Mouse (Mus musculus): ENCODE results near the gene Zfp629. TPM values are rescaled to one million over a fixed set of nuclear protein-coding genes. Genes with fewer than 3 reads are reported as not detected.
A peak's percentile ranks its signal among the peaks of the same experiment; 100 is the strongest.
"Not testable (repeated sequence)": the region's sequence is repeated elsewhere in the genome, so short reads cannot be mapped to it uniquely, and the experiment has no call there.

Zfp629 gene
- 1.7 to 7.4 TPM (median 2.3 TPM) in 3 replicates for total RNA-seq (2017)

DNA sequence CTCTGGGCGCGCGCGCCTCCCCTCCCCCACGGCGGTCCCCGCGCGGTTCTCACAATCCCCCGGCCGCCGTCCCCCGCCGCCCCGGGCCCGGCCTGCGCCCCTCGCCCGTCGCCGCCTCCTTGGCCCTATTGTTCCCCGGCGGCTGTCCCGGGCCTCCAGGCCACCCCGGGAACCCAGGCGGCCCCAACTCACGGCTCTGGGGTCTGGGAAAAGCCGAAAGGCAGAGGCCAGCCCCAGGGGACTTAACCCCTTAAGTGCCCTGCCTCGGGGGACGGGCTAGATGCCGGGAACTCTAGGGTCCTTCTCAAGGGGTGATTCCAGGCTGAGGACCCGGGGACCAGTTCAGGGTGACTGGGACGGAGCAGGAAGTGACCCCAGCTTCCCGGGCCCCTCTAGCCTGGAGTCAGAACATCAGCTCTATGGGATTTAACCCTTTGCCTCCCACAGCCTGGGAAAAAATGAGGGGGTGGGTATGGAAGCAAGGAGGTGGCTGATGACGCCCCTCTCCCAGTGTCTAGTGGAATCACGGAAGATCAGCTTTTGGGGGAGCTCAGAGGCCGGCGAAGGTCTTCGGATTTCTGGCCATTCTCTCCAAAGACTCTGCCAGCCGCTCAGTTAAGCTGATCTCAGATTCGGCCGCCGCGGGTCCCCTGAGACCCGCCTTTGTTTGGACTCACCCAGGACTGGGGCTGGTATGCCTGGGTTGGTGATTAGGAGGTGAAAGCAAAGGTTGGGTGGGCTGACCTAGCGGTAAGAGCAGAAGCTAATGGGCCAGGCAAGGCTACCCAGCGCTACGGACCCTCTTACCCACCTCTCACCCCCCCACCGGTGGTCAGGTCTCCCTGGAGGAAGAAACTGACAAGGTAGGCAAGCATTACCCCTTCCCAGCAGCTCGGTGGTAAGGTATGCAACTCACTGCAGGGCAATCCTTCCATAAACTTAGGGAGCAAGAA, at the start of gene Zfp629:
Zfp629 (minus strand) TSS at position 907 of the 953 bp plus-strand sequence.
- ATAC-seq (replicated peaks; ENCODE audit: insufficient number of reproducible peaks, low FRiP score, low TSS enrichment, poor library complexity, severe bottlenecking), result peak; percentile 7; the same call in 1 of the 2 replicates

DNA sequence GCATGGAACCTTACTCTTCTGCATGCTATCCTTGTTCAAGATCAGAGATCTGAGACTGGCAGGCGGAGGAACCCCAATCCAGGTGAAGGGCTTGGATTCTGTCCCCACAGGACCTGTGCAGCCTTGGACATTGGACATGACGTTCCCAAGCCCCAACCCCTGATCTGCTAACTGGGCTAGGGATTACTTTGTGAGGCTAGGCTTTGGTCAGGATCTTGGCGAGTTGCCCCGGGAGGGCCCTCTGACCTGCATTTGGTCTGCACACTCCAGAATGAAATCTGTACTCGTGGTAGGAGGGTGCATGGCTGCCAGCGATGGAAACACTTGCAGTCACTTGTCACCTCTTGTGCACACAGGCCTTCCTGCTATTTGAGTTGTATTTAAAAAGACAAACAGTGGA, 47.3 kb upstream of the Zfp629 start:
- ATAC-seq (replicated peaks; ENCODE audit: insufficient number of reproducible peaks, low FRiP score, low TSS enrichment, poor library complexity, severe bottlenecking), result no peak

DNA sequence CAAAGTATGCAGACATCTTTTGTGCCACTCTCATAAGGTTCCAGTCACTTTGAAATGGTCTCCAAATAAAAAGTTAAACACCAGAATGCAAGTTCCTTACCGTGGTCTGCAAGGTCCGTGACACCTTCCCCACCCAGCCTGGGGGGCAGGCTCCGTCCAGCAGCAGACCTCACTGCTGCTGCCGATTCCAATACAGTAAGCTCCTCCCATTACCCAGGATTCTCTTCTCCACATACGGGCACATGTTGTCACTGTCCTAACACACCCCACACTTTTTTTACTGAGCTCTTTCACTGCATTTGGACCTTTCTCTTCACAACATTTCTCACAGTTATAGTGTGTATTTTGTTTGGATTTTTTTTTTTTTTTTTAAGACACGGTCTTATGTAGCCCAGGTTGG, 46.2 kb upstream of the Zfp629 start:
- ATAC-seq (replicated peaks; ENCODE audit: insufficient number of reproducible peaks, low FRiP score, low TSS enrichment, poor library complexity, severe bottlenecking), result no peak

DNA sequence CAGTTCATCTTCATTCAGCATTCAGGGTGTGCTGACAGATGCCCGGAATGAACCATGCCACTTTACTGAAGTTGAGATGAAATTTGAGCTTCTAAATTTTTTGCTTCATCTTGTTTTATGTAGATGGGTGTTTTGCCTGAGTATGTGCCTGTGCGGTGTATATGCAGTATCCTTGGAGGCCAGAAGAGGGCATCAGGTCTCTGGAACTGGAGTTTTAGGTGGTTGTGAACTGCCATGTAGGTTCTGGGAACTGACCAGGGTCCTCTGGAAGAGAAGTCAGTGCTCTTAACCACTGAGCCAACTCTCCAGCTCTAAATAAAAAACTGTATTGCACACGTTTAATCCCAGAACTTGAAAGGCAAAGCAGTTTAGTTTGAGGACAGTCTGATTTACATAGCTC, 45.3 kb upstream of the Zfp629 start:
- ATAC-seq (replicated peaks; ENCODE audit: insufficient number of reproducible peaks, low FRiP score, low TSS enrichment, poor library complexity, severe bottlenecking), result no peak

DNA sequence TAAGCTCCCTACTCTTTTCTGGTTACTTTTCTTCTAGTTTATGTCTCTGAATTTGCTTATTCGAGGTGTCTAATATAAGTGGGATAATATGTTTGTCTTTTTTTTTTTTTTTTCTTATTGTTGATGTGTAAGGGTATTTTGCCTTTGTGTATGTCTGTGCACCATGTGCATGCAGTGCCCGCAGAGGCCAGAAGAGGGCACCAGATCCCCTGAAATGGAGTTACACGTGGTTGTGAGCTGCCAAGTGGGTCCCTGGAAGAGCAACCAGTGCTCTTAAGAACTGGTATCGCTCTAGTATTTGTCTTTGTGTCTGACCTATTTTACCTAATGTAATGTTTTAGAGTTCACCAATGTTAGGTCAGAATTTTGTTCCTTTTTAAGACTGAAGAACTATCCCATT, 41.3 kb upstream of the Zfp629 start:
- no peak for ATAC-seq (replicated peaks; ENCODE audit: insufficient number of reproducible peaks, low FRiP score, low TSS enrichment, poor library complexity, severe bottlenecking)

DNA sequence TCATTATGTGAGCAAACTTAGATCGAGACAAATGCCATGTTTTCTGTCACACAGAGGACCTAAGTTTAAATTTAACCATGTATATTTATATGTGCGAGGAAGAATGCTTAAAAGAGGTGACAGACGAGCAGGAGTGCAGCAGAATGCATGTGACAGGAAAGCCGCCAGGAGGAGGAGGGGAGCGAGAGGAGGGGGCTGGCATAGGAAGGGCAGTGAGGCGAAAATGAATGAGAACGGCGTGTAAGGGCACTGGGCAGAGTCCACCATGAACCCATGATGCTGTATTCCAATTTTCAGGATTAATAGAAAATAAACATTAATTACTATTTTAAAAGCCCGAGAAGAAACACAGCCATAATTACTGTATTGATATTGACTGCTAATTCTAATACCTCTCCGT, 38.7 kb upstream of the Zfp629 start:
- ATAC-seq (replicated peaks; ENCODE audit: insufficient number of reproducible peaks, low FRiP score, low TSS enrichment, poor library complexity, severe bottlenecking), result no peak

DNA sequence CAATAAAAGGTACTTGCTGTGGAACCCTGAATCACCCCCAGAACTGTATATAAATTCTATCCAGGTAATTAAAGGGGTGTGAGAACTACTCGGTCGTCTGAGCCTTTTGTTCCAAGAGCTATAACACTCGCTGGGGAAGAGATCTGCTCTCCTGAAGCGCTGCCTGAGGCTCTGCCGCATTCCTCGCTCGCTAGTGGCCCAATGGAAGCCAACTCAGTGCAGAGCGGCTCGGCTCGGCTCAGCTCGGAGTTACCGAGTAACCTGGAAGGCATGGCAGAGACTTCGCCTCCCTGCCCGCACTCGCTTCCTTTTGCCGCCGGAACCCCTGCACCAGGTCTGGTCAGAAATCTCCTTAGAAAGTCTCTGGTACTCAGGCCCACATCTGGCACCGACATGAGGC, 36.5 kb upstream of the Zfp629 start:
- no peak for ATAC-seq (replicated peaks; ENCODE audit: insufficient number of reproducible peaks, low FRiP score, low TSS enrichment, poor library complexity, severe bottlenecking)

DNA sequence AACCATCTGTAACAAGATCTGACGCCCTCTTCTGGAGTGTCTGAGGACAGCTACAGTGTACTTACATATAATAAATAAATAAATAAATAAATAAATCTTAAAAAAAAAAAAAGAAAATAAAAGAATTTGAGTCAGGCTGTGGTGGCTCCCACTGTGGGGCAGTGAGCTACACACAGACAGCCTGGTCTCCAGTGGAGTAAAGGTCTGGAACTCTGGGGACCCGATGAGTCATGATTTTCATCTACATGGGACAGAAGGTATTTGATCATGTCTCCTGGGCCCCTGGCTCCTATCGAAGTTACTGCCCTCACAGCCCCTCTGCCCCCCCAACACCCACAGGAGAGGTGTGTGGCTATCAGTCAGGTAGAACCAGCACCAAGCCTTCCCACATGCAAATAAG, 36.0 kb upstream of the Zfp629 start:
- ATAC-seq (replicated peaks; ENCODE audit: insufficient number of reproducible peaks, low FRiP score, low TSS enrichment, poor library complexity, severe bottlenecking), result no peak

DNA sequence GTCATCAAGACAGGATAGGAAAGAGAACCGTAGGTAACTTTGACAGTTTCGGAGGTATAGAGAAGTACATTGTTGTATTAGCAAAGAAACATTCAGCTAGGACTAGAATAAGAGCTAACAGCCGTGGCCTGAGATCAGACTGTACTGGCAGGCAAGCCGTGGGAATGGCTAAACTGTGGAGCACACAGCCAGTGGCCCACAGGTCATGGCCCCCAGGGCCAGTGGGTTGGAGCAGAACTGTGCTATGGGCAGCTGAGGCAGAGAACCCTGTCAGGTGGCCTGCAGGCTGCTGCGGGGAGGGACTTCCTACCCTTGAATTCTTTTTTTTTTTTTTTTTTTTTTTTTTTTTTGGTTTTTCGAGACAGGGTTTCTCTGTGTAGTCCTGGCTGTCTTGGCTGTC, 33.6 kb upstream of the Zfp629 start:
- ATAC-seq (replicated peaks; ENCODE audit: insufficient number of reproducible peaks, low FRiP score, low TSS enrichment, poor library complexity, severe bottlenecking), result no peak

DNA sequence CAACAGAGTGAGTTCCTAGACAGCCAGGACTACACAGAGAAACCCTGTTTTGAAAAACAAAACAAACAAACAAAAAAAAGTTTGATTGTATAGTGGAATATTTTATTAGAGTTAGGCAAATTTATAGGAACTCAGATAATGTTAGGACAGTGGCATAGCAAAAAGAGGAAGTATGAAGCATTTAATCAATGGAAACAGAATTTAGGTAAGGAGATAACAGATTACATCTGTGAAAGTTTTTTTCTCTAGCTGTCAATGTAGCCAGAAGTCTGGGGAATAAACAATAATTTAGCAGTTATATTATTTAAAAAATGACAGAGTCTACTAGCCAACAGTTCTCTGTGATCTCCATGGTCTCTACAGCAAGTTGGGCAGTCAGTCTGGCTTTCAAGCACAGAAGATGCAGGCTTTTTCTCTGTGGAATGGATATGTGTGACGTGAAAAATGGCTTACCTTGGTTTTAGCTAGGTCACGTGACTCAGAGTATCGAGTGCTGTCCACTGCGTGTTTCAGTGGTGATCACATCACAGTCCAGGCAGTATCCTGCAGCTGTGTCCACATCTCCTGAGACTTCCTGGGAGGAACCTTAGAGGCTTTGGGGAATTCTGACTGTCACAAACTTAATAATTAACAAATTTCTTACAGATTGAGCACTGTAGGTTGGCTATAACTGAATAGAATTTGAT, 33.1 kb upstream of the Zfp629 start:
- ATAC-seq (replicated peaks; ENCODE audit: insufficient number of reproducible peaks, low FRiP score, low TSS enrichment, poor library complexity, severe bottlenecking), result no peak

DNA sequence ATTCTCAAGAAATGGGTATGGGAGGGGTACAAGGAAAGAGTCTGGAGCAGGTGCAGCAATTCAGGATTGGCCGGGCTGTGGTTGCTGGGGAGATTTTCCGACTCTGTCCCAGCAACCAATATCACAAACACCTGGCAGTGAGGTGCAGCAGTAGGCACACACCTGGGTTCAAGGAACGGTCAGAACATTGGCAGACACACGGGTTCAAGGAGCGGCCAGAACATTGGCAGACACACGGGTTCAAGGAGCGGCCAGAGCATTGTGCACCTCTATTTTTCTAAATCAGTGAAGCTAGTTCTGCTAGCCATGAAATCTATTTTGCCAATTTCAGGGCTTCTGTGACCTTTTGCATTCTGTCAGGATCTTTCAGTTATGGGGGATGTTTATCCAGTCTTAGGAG, 32.0 kb upstream of the Zfp629 start:
- ATAC-seq (replicated peaks; ENCODE audit: insufficient number of reproducible peaks, low FRiP score, low TSS enrichment, poor library complexity, severe bottlenecking), result not testable (repeated sequence)

DNA sequence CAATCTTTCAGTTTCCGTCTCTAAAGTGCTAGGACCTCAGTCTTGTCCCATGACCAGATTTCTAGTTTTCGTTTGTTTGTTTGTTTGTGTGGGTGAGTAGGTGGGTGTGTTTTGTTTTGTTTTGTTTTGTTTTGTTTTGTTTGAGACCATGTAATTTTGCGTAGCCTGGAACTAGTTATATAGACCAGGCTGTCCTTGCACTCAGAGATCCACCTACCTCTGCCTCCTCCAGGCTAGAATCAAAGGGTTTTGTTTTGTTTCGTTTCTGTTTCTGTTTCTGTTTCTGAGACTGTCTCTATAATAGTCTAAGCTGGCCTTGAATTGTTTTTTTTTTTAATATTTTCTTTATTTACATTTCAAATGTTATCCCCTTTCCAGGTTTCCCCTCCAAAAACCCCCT, 30.8 kb upstream of the Zfp629 start:
- no peak for ATAC-seq (replicated peaks; ENCODE audit: insufficient number of reproducible peaks, low FRiP score, low TSS enrichment, poor library complexity, severe bottlenecking)

DNA sequence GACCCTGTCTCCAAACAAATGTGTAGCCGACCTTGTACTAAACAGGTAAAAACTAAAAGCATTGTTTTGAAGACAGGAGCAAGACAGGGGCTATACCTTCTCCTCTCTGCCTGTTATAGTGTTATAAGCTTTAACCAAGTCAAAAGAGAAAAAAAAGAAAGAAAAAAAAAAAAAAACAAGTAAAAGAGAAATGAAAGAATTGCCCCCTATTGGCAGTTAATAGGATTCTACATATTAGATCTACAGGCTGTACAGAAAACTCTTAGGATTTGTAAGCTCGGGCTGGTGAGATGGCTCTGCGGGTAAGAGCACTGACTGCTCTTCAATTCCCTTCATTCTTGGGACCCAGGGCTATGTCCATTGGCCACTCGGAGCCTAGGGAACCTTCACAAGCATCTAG, 26.7 kb upstream of the Zfp629 start:
- ATAC-seq (replicated peaks; ENCODE audit: insufficient number of reproducible peaks, low FRiP score, low TSS enrichment, poor library complexity, severe bottlenecking), result no peak

DNA sequence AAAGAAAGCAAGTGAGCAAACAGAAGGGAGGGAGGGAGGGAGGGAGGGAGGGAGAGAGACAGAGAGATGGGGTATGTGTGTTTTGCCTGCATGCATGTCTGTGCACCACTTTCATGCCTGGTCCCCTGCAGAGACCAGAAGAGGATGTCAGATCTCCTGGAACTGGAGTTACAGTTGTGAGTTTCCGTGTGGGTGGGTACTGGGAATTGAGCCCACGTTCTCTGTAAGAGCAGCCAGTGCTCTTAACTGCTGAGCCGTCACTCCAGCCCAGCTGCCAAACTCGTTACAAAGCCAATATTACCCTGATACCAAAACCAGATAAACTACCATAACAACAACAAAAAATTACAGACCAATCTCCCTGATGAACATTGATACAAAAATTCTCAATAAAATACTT, 25.7 kb upstream of the Zfp629 start:
- no peak for ATAC-seq (replicated peaks; ENCODE audit: insufficient number of reproducible peaks, low FRiP score, low TSS enrichment, poor library complexity, severe bottlenecking)

DNA sequence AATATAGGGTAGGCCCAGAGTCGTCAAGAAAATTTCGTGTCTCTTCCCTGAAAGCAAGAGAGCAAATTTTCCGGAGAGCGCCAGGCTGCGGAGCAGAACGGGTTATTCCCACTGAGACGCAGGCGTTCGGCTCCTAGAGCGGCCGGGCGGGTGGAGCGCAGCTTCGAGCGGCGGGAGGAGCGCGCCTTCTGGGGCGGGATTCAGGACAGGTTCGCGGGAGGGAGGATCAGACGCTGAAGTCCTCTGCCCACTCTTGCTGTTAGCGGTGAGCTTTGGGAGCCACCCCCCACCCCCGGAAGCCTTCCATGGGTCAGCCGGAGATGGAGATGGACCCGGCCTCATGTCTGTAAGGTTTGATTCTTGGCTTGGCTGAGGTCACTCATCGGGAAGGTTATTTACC, 21.4 kb upstream of the Zfp629 start:
- no peak for ATAC-seq (replicated peaks; ENCODE audit: insufficient number of reproducible peaks, low FRiP score, low TSS enrichment, poor library complexity, severe bottlenecking)

DNA sequence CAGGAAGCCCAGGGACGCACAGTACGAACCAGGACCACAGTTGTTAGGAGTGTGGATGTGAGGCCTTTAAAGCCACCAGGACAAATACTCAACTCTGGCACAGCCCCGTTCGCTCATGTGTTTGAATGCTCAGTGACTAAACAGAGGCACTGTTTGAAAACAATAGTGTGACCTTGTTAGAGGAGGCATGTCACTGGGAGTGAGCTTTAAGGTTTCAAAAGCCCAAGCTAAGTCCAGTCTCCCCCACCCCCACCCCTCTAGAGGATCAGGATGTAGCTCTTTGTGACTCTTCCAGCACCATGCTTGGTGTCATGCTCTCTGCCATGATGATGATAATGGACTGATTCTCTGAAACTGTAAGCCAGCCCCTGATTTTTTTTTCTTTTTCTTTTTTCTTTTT, 15.8 kb upstream of the Zfp629 start:
- ATAC-seq (replicated peaks; ENCODE audit: insufficient number of reproducible peaks, low FRiP score, low TSS enrichment, poor library complexity, severe bottlenecking), result no peak

DNA sequence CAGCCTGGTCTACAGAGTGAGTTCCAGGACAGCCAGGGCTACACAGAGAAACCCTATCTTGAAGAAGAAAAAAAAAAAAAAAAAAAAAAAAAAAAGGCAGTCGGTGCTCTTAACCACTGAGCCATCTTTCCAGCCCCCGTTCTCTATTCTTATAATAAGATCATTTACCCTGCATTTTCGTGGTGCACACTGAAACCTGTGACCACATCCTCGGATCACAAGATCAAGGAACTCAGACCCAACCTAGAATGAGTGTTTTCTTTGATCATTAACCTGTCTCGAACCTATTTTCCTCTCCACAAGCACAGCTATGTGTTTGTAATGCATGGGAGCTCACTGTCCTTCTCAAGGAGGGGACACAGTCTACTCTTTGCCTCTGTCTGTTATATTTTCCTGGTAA, 13.0 kb upstream of the Zfp629 start:
- ATAC-seq (replicated peaks; ENCODE audit: insufficient number of reproducible peaks, low FRiP score, low TSS enrichment, poor library complexity, severe bottlenecking), result no peak

DNA sequence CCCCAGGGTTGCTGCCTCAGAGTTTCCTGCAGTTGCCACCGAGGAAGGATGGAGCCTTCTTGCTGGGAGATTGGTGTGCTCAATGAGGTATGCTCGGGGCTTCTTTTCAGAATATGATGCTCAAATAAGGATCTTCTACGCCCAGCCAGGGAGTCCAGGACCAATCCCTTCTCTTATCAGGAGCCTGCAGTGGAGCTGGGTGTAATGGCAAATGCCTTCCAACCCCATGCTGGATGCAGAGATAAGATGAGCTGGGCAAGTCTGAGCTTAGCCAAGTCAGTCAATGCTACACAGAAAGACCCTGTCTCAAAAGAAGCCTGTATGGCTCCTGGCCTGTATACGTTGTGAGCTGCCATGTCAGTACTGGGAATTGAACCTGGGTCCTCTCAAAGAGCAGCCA, 10.9 kb upstream of the Zfp629 start:
- no peak for ATAC-seq (replicated peaks; ENCODE audit: insufficient number of reproducible peaks, low FRiP score, low TSS enrichment, poor library complexity, severe bottlenecking)

DNA sequence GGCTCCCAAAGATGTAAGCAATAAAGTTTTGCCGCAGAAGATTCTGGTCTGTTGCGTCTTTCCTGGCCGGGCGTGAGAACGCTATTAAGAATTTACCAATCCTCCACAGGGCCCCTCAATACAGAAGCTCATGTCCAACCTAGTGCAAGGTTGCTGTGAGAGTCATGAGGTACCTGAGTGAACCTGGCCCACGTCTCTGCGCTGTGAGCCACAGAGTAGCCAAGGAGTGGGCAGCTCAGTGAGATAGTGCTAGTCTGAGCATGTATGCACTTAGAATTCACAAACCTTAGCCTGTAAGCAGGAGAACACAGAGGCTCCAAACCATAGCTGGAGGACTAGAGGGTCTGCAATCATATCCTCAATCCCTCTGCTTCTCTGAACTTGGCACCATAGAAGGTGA, 10.4 kb upstream of the Zfp629 start:
- ATAC-seq (replicated peaks; ENCODE audit: insufficient number of reproducible peaks, low FRiP score, low TSS enrichment, poor library complexity, severe bottlenecking), result no peak

DNA sequence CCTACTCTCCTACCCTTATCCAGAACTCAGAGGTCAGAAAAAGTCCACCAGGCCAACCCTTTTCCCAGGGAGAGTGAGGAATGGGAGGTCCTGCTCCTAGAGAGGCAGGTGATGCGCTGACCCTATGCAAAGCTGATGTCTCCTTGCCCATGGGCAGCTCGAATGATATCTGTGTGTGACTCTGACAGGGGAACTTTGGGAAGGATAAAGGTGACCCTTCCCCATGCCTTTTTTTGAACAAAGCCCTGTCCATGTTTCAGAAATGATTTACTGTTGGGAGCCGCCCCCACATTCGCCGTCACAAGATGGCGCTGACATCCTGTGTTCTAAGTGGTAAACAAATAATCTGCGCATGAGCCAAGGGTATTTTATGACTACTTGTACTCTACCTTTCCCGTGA, 2.8 kb upstream of the Zfp629 start:
- ATAC-seq (replicated peaks; ENCODE audit: insufficient number of reproducible peaks, low FRiP score, low TSS enrichment, poor library complexity, severe bottlenecking), result not testable (repeated sequence)

Measured in monocyte, adult 5-6 weeks (primary cell).